In the genomic region with DNA sequence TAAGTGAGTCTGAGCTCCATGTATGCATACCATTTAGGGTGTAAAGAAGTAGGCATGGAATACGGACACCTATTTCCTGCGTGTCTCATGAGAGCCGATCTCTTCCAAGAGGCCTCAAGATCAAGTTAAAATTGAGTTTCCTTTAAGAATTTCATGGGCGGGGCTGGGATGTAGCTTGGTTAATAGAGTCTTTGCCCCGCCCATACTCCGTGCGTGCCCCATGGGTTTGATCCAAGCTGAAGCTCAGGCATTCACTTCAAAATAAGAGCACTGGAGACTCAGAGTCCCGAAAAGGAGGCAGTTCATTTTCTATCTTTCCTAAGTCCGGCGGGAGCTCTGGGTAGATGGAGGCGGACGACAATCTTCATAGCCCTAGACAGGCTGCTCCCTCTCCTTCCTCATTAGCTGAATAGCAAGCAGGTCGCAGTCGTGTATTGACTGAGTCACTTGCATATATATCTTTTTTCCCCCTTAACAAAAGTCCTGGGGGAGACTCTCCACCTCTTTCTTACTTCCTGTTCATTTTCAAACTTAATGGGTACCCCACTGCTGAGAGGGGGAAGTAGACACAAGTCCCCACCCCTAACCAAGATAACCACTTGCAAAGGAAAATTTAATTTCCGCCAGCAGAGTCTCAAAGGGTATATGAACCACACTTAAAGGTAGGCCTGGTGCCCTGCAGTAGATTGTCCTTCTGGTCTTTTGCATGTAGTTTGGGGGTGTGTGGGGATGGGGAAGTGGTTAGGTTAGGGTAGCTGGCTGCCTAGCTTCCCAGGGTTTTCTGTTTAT, we compare ENCODE assay signal across 8 mouse cellular contexts.
DNase-seq lines count a peak whose midpoint lies in the region; ATAC-seq and TF ChIP-seq lines count a peak whose summit lies in the region.

No protein-coding gene starts in this region.

- H3K9me3 ChIP-seq in lung, embryonic 15.5 days, result no peaks in the 10 kb centered on the region
- no peaks in the 10 kb centered on the region for H3K9me3 ChIP-seq in stomach, embryonic 16.5 days (replicated peaks; ENCODE audit: control insufficient read depth, low read length)

- no peak overlapping the region for H3K4me3 ChIP-seq in heart, adult 2 months
- peak overlapping the region; percentile 17 for H3K4me3 ChIP-seq in lung, embryonic 15.5 days
- peak overlapping the region; percentile 7; the same call in 1 of the 2 replicates for H3K4me3 ChIP-seq in stomach, embryonic 16.5 days (replicated peaks; ENCODE audit: low read length)

- H3K27me3 ChIP-seq in heart, adult 2 months (ENCODE audit: control insufficient read depth, insufficient read depth, low read length), result no peaks in the 10 kb centered on the region
- H3K27me3 ChIP-seq in lung, embryonic 15.5 days, result no peaks in the 10 kb centered on the region
- H3K27me3 ChIP-seq in stomach, embryonic 16.5 days (ENCODE audit: control insufficient read depth, insufficient read depth, low read length), result no peaks in the 10 kb centered on the region

- no peak overlapping the region for H3K9ac ChIP-seq in heart, adult 2 months (ENCODE audit: low read depth, low read length)
- no peak overlapping the region for H3K9ac ChIP-seq in lung, embryonic 15.5 days
- H3K9ac ChIP-seq in stomach, embryonic 16.5 days (ENCODE audit: low read length), result no peak overlapping the region

- TF ChIP-seq CTCF in heart, adult 2 months (IDR thresholded peaks at IDR 0.05), result no peak

- intact Hi-C loops in heart, adult 2 months (cut with DNase I), result no loop called here
- intact Hi-C loops in left cerebral cortex, postnatal 14 days (cut with DNase I), result no loop called here

- peak; percentile 10 to 46 for DNase-seq in adrenal gland, adult (ENCODE audit: inconsistent age in 2 of 2, low spot score in 1 of 2)
- DNase-seq in adrenal gland, adult 18-20 months (ENCODE audit: low spot score in 2 of 2), result no peak
- peak; percentile 87 for DNase-seq in embryo, embryonic 10.5 days (ENCODE audit: low spot score)
- DNase-seq in heart, adult 2 months, result peak; percentile 28 to 29
- peak; percentile 46 to 49 for DNase-seq in kidney, adult 8-10 months
- no peak for DNase-seq in left cerebral cortex, postnatal 14 days (ENCODE audit: low spot score in 2 of 2)

- H3K79me2 ChIP-seq in heart, adult 2 months (replicated peaks; ENCODE audit: control insufficient read depth, insufficient read depth, low read length), result no peaks in the 10 kb centered on the region

- ATAC-seq in lung, embryonic 15.5 days (ENCODE audit: borderline replicate concordance, extremely low read depth, low FRiP score, low TSS enrichment), result peak; percentile 87
- peak; percentile 74; the same call in 1 of the 2 replicates for ATAC-seq in stomach, embryonic 16.5 days (ENCODE audit: insufficient read depth, low FRiP score)

- no peak for TF ChIP-seq POLR2A in heart, adult 2 months (IDR thresholded peaks at IDR 0.05; ENCODE audit: insufficient read depth, low read depth, low read length)

- H3K4me1 ChIP-seq in heart, adult 2 months (ENCODE audit: control insufficient read depth, insufficient read depth, low read length), result no peaks in the 10 kb centered on the region
- no peaks in the 10 kb centered on the region for H3K4me1 ChIP-seq in lung, embryonic 15.5 days
- no peaks in the 10 kb centered on the region for H3K4me1 ChIP-seq in stomach, embryonic 16.5 days (ENCODE audit: control insufficient read depth, insufficient read depth, low read length)

- no peak for TF ChIP-seq EP300 in heart, adult 2 months (IDR thresholded peaks at IDR 0.05; ENCODE audit: insufficient read depth, low read depth, low read length)

- 33% methylated on average over 15 of the region's 15 CpGs for WGBS in heart, adult 2 months
- WGBS in lung, embryonic 15.5 days, result 18% methylated on average over 15 of the region's 15 CpGs
- WGBS in stomach, embryonic 16.5 days, result 24% methylated on average over 15 of the region's 15 CpGs

- no peak overlapping the region for H3K27ac ChIP-seq in heart, adult 2 months
- H3K27ac ChIP-seq in lung, embryonic 15.5 days, result no peak overlapping the region
- H3K27ac ChIP-seq in stomach, embryonic 16.5 days (ENCODE audit: low read length), result no peak overlapping the region

- peak overlapping the region; percentile 43 for H3K4me2 ChIP-seq in lung, embryonic 15.5 days
- H3K4me2 ChIP-seq in stomach, embryonic 16.5 days (ENCODE audit: low read depth, low read length), result peak overlapping the region; percentile 26

- no peaks in the 10 kb centered on the region for H3K36me3 ChIP-seq in heart, adult 2 months (ENCODE audit: control insufficient read depth, insufficient read depth, low read length)
- no peaks in the 10 kb centered on the region for H3K36me3 ChIP-seq in lung, embryonic 15.5 days
- H3K36me3 ChIP-seq in stomach, embryonic 16.5 days (ENCODE audit: control insufficient read depth, insufficient read depth, low read length), result no peaks in the 10 kb centered on the region

Comparison
In these comparisons a context has a peak if more than half of its experiments do, and no peak if none do; other contexts are left out.
1. DNase-seq: peak in adrenal gland, adult (2 of 2), embryo, embryonic 10.5 days (single experiment), heart, adult 2 months (2 of 2) and kidney, adult 8-10 months (2 of 2); none in adrenal gland, adult 18-20 months (0 of 2) and left cerebral cortex, postnatal 14 days (0 of 2).